Mouse (Mus musculus) MEL (cell line): Measurements from ENCODE around the gene Btbd10. TPM values are rescaled to one million over a fixed set of nuclear protein-coding genes. Genes with fewer than 3 reads are reported as not detected.

ENCODE experiments used
- DNase-seq: peaks from one replicate; pipeline ENCODE4 v3.0.0; 2011; ENCODE audit warnings: low read depth, low spot score
- H3K27ac ChIP-seq: 2 replicates; pipeline ENCODE4 v1.5.1; 2012; ENCODE audit warnings: low read depth, mild to moderate bottlenecking, control low read depth, low read length, moderate library complexity; ENCODE audit not compliant: control insufficient read depth
- H3K27me3 ChIP-seq, 2 experiments: fragments of 150-350 bp in 1 of 2; sonication (generic) in 1 of 2; 2 replicates each; pipeline ENCODE4 v1.6.1; 2012; ENCODE audit warnings: low read length in 2 of 2, mild to moderate bottlenecking in 2 of 2, improper control_type of control experiment in 1 of 2, moderate library complexity in 1 of 2; ENCODE audit not compliant: insufficient read depth in 2 of 2, control insufficient read depth in 1 of 2
- H3K36me3 ChIP-seq, 2 experiments: 2 replicates each; pipeline ENCODE4 v1.6.1; 2012 to 2014; ENCODE audit warnings: low read length in 2 of 2, improper control_type of control experiment in 1 of 2, inconsistent platforms in 1 of 2, mild to moderate bottlenecking in 1 of 2; ENCODE audit not compliant: insufficient read depth in 2 of 2, control insufficient read depth in 1 of 2
- H3K4me1 ChIP-seq, 2 experiments: fragments of 150-350 bp in 1 of 2; sonication (generic) in 1 of 2; 2 replicates each; pipeline ENCODE4 v1.6.1; 2012; ENCODE audit warnings: low read length in 2 of 2, improper control_type of control experiment in 1 of 2, mild to moderate bottlenecking in 1 of 2; ENCODE audit not compliant: insufficient read depth in 2 of 2, control insufficient read depth in 1 of 2
- H3K4me3 ChIP-seq, 2 experiments: fragments of 150-350 bp in 1 of 2; sonication (generic) in 1 of 2; 2 replicates each; pipeline ENCODE4 v1.5.1; 2012; ENCODE audit warnings: low read depth in 2 of 2, low read length in 2 of 2, mild to moderate bottlenecking in 2 of 2, moderate library complexity in 2 of 2, control low read depth in 1 of 2, improper control_type of control experiment in 1 of 2; ENCODE audit not compliant: control insufficient read depth in 1 of 2, insufficient read depth in 1 of 2
- H3K79me2 ChIP-seq: 2 replicates; pipeline ENCODE4 v1.6.1; 2012; ENCODE audit warnings: mild to moderate bottlenecking, low read length, moderate library complexity; ENCODE audit not compliant: control insufficient read depth, poor library complexity, insufficient read depth
- H3K9ac ChIP-seq: 2 replicates; pipeline ENCODE4 v1.6.1; 2012; ENCODE audit warnings: low read depth, mild to moderate bottlenecking, control low read depth, low read length, moderate library complexity; ENCODE audit not compliant: control insufficient read depth, poor library complexity, severe bottlenecking
- H3K9me3 ChIP-seq: fragments of 150-350 bp; sonication (generic); replicated peaks from 2 replicates; pipeline ENCODE4 v1.6.1; 2012; ENCODE audit warnings: mild to moderate bottlenecking, low read length, improper control_type of control experiment, moderate library complexity; ENCODE audit not compliant: insufficient read depth
- BHLHE40 ChIP-seq: IDR thresholded peaks from 2 replicates; pipeline ENCODE4 v1.6.1; 2012; ENCODE audit warnings: low read depth, mild to moderate bottlenecking, inconsistent platforms, low read length, improper control_type of control experiment, borderline replicate concordance
- CHD1 ChIP-seq: IDR thresholded peaks from 2 replicates; pipeline ENCODE4 v1.6.1; 2012; ENCODE audit warnings: low read depth, mild to moderate bottlenecking, inconsistent platforms, low read length, improper control_type of control experiment
- EP300 ChIP-seq, 2 experiments: IDR thresholded peaks; 2 replicates each; pipeline ENCODE4 v1.6.1; 2011; ENCODE audit warnings: improper control_type of control experiment in 2 of 2, low read length in 2 of 2, low read depth in 1 of 2, mild to moderate bottlenecking in 1 of 2
- HCFC1 ChIP-seq: IDR thresholded peaks from 2 replicates; pipeline ENCODE4 v1.6.1; 2012; ENCODE audit warnings: low read depth, mild to moderate bottlenecking, inconsistent platforms, low read length, improper control_type of control experiment, moderate library complexity
- MAFK ChIP-seq: IDR thresholded peaks from 2 replicates; pipeline ENCODE4 v1.6.1; 2011; ENCODE audit warnings: low read depth, mild to moderate bottlenecking, low read length, improper control_type of control experiment, borderline replicate concordance
- MAZ ChIP-seq: IDR thresholded peaks from 2 replicates; pipeline ENCODE4 v1.6.1; 2012; ENCODE audit warnings: low read depth, mild to moderate bottlenecking, inconsistent platforms, low read length, improper control_type of control experiment
- MXI1 ChIP-seq: IDR thresholded peaks from 2 replicates; pipeline ENCODE4 v1.6.1; 2011; ENCODE audit warnings: mild to moderate bottlenecking, low read depth, low read length, improper control_type of control experiment
- MYB ChIP-seq: IDR thresholded peaks from 2 replicates; pipeline ENCODE4 v1.6.1; 2011; ENCODE audit warnings: mild to moderate bottlenecking, low read depth, low read length, improper control_type of control experiment
- NRF1 ChIP-seq: IDR thresholded peaks from 2 replicates; pipeline ENCODE4 v1.6.1; 2014; ENCODE audit warnings: low read depth, mild to moderate bottlenecking, inconsistent platforms, low read length, improper control_type of control experiment, moderate library complexity; ENCODE audit not compliant: poor library complexity, insufficient read depth, severe bottlenecking
- POLR2A ChIP-seq, 2 experiments: IDR thresholded peaks; 2 replicates each; pipeline ENCODE4 v1.6.1; 2011 to 2012; ENCODE audit warnings: low read length in 2 of 2, mild to moderate bottlenecking in 2 of 2, control low read depth in 1 of 2, improper control_type of control experiment in 1 of 2, low read depth in 1 of 2, moderate library complexity in 1 of 2; ENCODE audit not compliant: control insufficient read depth in 1 of 2, insufficient read depth in 1 of 2, poor library complexity in 1 of 2
- POLR2AphosphoS5 ChIP-seq: IDR thresholded peaks from 2 replicates; pipeline ENCODE4 v1.6.1; 2012; ENCODE audit warnings: low read depth, borderline replicate concordance, mild to moderate bottlenecking, inconsistent platforms, low read length, moderate library complexity, mixed read lengths
- SIN3A ChIP-seq: IDR thresholded peaks from 2 replicates; pipeline ENCODE4 v1.6.1; 2012; ENCODE audit warnings: low read length, improper control_type of control experiment, inconsistent platforms
- UBTF ChIP-seq: IDR thresholded peaks from 2 replicates; pipeline ENCODE4 v1.6.1; 2012; ENCODE audit warnings: low read depth, mild to moderate bottlenecking, inconsistent platforms, low read length, improper control_type of control experiment, moderate library complexity, borderline replicate concordance; ENCODE audit not compliant: insufficient read depth
- ZC3H11A ChIP-seq: IDR thresholded peaks from 2 replicates; pipeline ENCODE4 v1.6.1; 2012; ENCODE audit warnings: low read depth, mild to moderate bottlenecking, inconsistent platforms, low read length, improper control_type of control experiment
- polyA plus RNA-seq, 2 experiments: library from polyadenylated mRNA; stranded (reverse) in 1 of 2; unstranded in 1 of 2; fragments of >175 nt in 1 of 2; fragments of >200 nt in 1 of 2; gene quantifications; 2 replicates each; pipeline versions ENCODE4 v1.2.1 to v1.2.4; 2012; ENCODE audit warnings: low replicate concordance in 2 of 2, low read depth in 1 of 2; ENCODE audit not compliant: insufficient read length in 2 of 2, insufficient read depth in 1 of 2, missing spikeins in 1 of 2
- total RNA-seq: library from RNA; depleted of rRNA; stranded (reverse); fragments of 300-350 nt; gene quantifications from 2 replicates; pipeline ENCODE4 v1.2.3, GENCODE M21; 2012

The Btbd10 gene
- total and polyA plus RNA-seq, 3 experiments, result 9.8 to 15.7 TPM; not detected in 1

DNA sequence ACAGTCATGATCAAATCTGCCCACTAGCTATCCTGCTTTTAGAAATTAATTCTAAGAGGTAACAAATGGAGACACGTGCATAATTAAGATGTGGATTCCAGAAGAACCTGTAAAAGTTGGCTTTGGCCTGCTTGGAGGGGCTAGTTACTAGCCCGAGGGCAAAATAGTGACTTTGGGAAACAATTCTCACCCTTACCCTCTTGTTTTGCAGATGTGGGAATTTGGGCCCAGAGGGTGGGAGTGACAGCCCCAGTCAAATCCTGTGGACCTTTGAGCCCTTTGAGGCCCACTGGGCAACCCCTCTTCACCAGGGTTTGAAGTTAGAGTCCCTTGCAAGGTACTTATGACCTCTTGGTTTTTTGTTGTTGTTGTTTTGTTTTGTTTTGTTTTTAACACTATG lies 89.9 kb downstream of the Btbd10 start:
- TF ChIP-seq ZC3H11A (no peak), UBTF (no peak), POLR2AphosphoS5 (no peak), MAFK (no peak), BHLHE40 (no peak), SIN3A (no peak), CHD1 (no peak)

DNA sequence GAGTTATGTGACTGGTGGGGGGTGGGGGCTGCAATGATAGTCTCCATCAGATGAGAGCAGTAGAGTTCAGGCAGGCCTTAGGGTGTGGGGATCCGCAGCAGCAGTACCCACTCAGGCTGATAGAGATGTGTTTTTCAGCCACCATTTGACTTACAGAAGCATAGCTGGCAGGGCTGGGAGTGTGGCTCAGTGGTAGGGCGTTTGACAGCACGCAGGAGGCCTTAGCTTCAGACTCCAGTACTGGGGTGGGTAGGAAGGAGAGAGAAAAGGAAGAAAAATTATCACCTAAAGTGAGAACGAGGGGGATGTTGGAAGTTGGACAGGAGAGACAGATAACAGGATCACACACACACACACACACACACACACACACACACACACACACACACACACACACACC lies 90.7 kb downstream of the Btbd10 start:
- Histone ChIP-seq H3K4me3 (no peak overlapping the region), H3K27ac (no peak overlapping the region), H3K9me3 (no peaks in the 10 kb centered on the region), H3K36me3 (no peaks in the 10 kb centered on the region), H3K27me3 (no peaks in the 10 kb centered on the region), H3K4me1 (0 out of 4 replicates have a peak, but pooled peaks cover 0 to 2% of the 10 kb centered on the region in 2 experiments), H3K9ac (no peak overlapping the region), H3K79me2 (no peaks in the 10 kb centered on the region)
- DNase-seq, result no peak
- TF ChIP-seq HCFC1 (no peak), EP300 (IDR thresholded peaks at IDR 0.05; ENCODE audit: low read depth in 1 of 2, low read length in 2 of 2) (no peak)

More for the DNA sequence above, 89.9 kb downstream of the Btbd10 start:
- Histone ChIP-seq H3K4me3 (no peak overlapping the region), H3K27me3 (no peaks in the 10 kb centered on the region), H3K79me2 (no peaks in the 10 kb centered on the region), H3K36me3 (no peaks in the 10 kb centered on the region), H3K9ac (no peak overlapping the region), H3K27ac (no peak overlapping the region), H3K9me3 (no peaks in the 10 kb centered on the region), H3K4me1 (0 out of 4 replicates have a peak, but pooled peaks cover 0 to 2% of the 10 kb centered on the region in 2 experiments)
- no peak for DNase-seq

DNA sequence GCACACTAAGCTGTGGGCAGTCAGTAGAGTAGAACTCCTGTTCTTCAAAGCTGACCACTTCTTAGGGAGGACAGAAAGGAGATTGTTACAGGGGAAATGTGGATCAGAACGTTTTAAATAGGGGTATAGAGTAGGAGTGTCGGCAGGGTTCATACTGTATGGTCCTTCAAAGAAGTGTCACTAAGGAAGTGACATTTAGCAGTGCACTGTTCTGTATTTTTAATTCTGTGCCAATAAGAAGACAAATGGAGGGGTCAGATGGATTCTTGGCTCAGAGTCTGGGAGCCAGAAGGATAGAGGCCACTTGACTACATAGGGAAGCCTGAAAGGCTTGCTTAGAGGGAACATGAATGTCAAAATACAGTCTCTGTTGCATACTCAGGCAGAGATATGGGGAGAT lies 91.9 kb downstream of the Btbd10 start:
- no peaks in the 10 kb centered on the region for H3K27me3 ChIP-seq
- H3K79me2 ChIP-seq, result no peaks in the 10 kb centered on the region
- 0 out of 4 replicates have a peak, but pooled peaks cover 0 to 2% of the 10 kb centered on the region in 2 experiments for H3K4me1 ChIP-seq
- H3K27ac ChIP-seq, result no peak overlapping the region
- no peaks in the 10 kb centered on the region for H3K9me3 ChIP-seq
- no peaks in the 10 kb centered on the region for H3K36me3 ChIP-seq
- no peak for DNase-seq
- no peak overlapping the region for H3K9ac ChIP-seq
- TF ChIP-seq NRF1 (no peak), MAFK (no peak), MYB (no peak), MXI1 (no peak), MAZ (no peak), POLR2A (IDR thresholded peaks at IDR 0.05; ENCODE audit: control insufficient read depth in 1 of 2, insufficient read depth in 1 of 2, low read depth in 1 of 2, low read length in 2 of 2, poor library complexity in 1 of 2) (no peak), POLR2AphosphoS5 (no peak)
- no peak overlapping the region for H3K4me3 ChIP-seq
